Mouse (Mus musculus): ENCODE measurements around the gene 1700025B11Rik. TPM values are rescaled to one million over a fixed set of nuclear protein-coding genes. Genes with fewer than 3 reads are reported as not detected.
"Not testable (repeated sequence)": the region's sequence is repeated elsewhere in the genome, so short reads cannot be mapped to it uniquely, and the experiment has no call there.

Gene 1700025B11Rik
- not detected for total RNA-seq (2021)
- long read RNA-seq, experiment 1 = 0 reads
- long read RNA-seq, experiment 2 = 0 reads

DNA sequence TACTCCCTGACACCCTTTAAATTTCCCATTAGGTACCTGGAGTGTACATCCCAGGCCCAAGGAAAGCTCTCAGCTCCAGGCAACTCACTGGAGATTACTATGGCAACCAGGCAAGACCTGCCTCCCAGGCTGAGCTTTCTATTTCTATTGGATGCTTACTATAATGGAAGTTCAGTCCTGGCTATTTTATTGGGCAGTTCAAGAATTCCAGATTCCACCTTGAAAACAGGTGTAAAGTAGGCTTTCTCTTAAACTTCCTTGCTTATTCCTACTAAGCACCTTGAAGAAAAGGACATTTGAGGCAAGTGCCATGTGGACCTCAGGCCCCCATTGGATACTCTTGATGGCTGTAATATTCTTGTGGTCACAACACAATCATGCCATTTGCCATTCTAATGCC is at the start of gene 1700025B11Rik:
Gene 1700025B11Rik, minus strand, starts transcription at position 101 of the 400 bp plus-strand sequence.
- no peak for DNase-seq
- intact Hi-C loops (cut with DNase I) = no loop called here

DNA sequence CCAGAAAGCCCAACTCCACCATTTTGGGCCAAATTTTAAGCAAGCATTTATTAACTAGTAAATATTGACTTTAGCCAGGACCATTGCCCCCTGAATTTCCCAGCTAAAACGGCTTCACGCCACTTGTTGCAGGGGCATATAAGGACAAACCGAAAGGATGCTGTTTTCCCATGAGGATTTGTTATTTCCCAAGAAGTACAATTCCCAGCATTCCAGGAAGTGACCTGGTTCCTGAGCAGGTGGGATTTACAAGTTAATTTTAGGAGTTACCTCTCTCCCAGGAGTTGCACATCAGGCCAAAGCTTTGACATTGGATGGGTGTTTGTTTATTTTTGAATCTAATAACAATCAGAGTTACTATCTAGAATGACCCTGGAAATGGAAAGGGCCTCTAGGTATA is 44.4 kb upstream of the 1700025B11Rik start:
- intact Hi-C loops (cut with DNase I) = no loop called here
- DNase-seq = no peak

DNA sequence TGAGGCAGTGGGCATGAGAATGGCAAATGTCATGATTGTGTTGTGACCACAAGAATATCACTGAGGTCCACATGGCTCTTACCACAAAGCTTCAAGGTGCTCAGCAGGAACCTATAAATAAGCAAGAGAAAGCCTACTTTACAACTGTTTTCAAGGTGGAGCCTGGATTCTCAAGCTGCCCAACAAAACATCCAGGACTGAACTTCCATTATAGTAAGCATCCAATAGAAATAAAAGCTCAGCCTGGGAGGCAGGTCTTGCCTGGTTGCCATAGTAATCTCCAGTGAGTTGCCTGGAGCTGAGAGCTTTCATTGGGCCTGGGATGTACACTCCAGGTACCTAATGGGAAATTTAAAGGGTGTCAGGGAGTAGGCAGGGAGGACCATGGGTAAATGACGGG is 37.3 kb upstream of the 1700025B11Rik start, which contains the start of gene Gm36245:
Gene Gm36245, plus strand, starts transcription at position 301 of the 400 bp plus-strand sequence.
- intact Hi-C loops (cut with DNase I) = no loop called here

DNA sequence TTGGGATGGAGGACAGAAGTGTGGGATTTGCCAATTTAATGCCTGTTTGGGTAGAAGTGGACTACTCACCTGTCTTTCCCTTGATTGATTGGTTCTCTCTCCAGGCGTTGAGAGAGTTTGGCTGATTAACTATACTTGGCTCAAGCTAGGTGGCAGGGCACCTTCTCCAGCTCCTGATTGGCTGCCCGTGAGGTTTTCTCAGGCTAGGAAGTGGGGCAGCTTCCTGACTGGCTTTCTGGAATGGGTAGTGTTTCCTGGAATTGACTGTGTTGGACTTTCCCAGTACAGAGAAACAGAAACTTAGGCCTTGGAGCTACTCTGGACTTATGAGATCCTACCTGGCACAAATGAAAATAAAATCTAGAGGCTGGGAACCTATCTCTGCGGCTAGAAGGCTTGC is 36.7 kb upstream of the 1700025B11Rik start:
- intact Hi-C loops (cut with DNase I) = no loop called here
- no peak for DNase-seq

More for the DNA sequence above, 37.3 kb upstream of the 1700025B11Rik start, which contains the start of gene Gm36245:
- DNase-seq = no peak

DNA sequence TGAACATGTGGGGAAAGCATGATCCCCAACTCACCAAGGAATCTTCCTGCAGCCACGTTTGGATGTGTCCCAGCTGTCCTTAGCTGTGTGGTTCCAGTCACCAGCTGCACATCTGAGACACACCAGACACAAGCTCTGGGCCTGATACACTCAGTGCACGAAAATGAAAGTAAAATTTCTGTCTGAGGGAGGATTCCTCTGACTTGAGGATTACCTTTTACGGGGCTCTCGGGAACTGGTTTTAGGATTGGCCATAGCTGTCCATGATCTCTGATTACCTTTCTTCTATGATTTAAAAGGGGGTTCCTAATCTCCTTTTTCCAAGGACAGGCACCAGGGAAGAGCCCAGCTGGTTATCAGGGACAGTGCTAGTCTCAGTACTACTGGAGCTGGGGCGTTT is 34.3 kb upstream of the 1700025B11Rik start, which contains the start of gene Apol10b:
Gene Apol10b, minus strand, starts transcription at position 165 of the 400 bp plus-strand sequence.
- DNase-seq = no peak
- intact Hi-C loops (cut with DNase I) = no loop called here

DNA sequence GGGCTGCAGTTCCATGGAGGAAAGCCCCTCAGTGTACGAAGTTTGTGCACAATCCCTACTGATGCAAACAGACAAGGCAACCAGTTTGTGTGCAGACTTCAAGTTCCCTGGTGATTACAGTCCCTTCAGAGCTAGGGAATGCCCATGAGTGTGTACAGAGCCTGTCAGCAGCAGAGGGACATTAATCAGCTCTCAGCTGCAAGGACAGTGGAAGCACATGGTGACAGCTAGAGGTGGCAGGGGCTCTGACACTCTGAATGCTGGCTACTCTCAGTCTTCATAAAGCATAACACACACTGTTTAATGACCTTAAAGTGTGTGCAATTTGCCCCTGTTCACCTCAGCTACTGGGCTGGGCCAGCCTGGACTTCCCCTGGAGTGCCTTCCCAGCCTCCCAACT is 31.9 kb upstream of the 1700025B11Rik start:
- DNase-seq = no peak
- intact Hi-C loops (cut with DNase I) = no loop called here

DNA sequence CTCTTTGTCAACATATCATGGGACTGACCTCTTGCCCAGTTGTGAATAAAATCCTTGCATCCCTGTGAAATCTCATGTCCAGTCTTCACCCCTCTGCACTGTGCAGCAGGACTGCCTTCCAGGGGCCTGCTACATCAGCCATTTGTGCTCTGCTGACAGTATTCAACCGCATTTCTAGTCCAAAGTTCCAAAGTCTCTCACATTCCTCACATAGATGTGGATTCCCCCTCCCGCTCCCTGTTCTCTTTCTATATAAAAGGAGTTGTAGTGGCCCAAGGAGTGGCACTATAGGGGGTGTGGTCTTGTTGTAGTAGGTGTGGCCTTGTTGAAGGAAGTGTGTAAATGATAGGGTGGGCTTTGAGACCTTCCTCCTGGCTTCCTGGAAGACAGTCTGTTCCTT is 29.2 kb upstream of the 1700025B11Rik start:
- intact Hi-C loops (cut with DNase I) = no loop called here
- DNase-seq = no peak

DNA sequence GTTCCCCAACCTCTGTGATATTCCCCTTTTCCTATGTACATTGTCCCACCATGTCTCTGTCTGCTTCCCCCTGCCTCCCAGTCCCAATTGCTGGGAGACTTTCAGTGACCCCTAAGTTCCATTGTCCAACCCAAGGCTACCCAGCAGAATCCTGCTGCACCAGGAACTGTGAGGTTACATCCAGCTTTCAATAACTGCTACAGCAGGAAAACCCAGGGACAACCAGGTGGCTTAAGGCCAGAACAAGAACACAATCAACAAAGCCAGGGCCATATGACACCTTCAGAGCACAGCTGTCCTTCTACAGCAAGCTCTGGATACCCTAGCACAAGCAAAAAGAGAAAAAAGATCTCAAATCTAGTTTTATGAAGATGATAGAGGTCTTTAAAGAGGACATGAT is 27.3 kb upstream of the 1700025B11Rik start:
- intact Hi-C loops (cut with DNase I) = no loop called here
- no peak for DNase-seq

DNA sequence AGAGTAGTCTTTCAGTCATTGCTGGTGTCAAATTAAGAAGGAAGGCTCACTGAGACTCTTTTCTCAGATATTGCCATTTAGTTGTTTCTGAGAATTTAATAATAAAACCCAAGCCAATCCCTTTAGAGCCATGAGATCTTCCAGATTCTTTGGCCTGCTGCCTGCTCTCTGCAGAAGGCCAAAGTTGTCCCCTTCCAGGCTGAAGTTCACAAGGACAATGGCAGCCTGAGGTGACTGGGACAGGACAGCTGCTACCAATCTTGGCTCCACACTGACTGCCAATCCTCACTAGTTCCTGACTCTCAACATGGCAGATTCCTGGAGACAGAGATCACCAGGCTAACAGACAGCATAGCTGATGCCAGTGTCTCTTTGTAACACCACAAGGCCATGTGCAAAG is 25.3 kb upstream of the 1700025B11Rik start:
- DNase-seq = no peak
- intact Hi-C loops (cut with DNase I) = no loop called here

DNA sequence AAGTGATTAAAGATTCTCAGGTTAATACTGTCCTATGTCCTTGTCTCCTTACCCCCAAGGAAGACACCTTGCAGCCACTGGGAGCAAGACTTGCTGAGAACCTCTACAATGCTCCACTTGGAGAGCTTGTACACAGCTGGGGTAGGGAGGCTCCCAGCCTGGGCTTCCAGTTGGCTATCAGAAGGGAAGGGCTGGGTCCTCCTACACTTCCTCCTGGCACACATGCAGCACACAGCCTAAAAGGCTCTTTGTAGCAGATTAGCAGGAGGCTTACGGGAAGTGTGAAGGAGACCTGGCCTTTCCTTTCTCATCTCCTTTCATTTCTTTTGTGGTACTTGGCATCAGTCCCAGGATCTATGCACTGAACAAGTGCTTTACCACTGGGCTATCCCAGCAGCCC is 20.0 kb upstream of the 1700025B11Rik start:
- DNase-seq = peak in 1 of 2 experiments; percentile 32
- intact Hi-C loops (cut with DNase I) = no loop called here

DNA sequence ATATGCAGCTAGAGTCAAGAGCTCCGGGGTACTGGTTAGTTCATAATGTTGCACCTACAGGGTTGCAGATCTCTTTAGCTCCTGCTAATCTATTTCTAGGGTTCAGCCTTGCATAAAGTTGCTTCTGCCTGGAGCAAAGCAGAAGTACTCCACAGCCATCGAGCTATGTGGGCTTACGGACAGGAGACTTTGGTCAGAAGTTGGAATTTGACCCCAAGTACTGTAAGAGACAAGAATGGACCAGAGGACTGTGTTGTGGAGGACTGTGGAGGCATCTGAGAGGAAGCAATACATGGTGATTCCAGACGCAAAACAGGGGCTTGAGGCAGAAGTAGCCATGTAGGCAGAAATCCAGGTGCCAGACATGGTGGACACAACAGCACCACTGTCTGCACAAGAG is 17.6 kb upstream of the 1700025B11Rik start:
- intact Hi-C loops (cut with DNase I) = no loop called here
- no peak for DNase-seq

DNA sequence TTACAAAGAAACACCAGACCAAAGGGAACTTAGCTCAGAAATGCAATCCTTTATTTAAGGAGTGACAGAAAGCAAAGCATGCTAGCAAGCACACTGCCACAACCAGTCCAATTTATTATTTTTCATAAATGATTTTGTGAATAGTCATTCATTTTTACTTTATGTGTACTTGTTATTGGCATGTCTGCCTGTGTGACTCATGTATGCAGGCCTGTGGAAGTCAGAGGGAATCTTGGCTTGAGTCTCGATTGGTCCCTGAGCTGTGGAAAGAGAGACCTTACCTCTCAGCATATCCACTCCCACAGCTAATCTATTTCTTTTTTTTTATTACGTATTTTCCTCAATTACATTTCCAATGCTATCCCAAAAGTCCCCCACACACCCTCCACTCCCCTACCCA is 17.1 kb upstream of the 1700025B11Rik start:
- intact Hi-C loops (cut with DNase I) = no loop called here

DNA sequence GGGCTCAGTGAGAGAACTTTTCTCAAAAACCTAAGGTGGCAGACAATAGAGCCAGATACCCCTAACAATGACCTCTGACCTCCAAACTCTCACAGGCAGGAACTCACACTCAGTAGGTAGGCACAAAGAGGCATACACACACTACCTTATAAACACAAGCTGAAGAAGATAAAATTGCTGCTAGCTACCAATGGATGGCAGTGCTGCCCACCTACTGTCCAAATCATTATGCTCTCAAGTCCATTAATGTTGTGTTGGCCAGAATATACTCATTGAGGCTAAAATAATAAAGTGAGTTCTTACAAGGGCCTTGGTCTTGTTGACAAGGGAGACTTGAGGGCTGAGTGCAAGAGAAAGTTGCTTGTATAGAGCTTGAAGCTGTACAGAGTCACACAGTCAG is 1.5 kb upstream of the 1700025B11Rik start:
- no peak for DNase-seq
- intact Hi-C loops (cut with DNase I) = no loop called here

More for the DNA sequence above, 17.1 kb upstream of the 1700025B11Rik start:
- no peak for DNase-seq

DNA sequence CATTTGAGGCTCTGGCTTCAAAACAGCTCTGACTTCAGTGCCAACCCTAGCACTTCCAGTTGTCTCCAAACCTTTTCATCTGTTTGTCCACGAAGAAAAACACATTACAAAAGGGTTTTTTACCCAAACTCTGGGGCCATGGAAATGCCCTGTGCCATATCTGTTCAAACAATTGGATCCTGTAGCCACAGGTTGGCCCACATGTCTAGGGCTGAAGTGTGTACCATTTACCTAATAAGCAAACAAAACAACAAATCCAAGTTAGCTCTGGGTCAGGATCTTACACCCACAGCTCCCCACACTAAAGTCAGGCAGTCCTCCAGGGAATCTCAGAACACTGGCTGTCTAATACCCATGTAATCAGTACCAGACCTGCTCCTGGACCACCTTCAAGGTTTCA is 22.5 kb downstream of the 1700025B11Rik start:
- intact Hi-C loops (cut with DNase I) = loop anchor here (10.0 kb wide), 1 partner anchor 76 kb away; no protein-coding TSS in a partner anchor

DNA sequence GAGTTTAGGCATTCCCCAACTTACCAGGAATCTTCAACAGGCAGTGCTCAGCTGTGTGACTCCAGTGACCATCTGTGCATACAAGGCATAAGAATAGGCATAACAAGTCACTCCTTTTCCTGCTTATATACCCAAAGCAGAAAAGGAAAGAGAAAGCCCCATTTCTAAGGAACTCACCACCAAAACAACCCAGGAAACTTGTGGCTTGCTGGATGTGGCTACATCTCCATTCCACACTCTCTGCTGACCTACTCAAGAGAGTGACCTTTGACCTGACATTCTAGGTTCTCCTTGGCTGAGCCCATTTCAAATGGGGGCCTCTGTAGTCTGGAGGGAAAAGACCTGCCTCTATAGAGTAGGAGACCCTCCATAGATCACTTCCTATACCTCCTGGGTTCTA is 28.5 kb downstream of the 1700025B11Rik start, which contains the start of gene Apol7c:
Gene Apol7c, minus strand, starts transcription at position 101 of the 400 bp plus-strand sequence.
- DNase-seq = no peak
- intact Hi-C loops (cut with DNase I) = loop anchor here (10.0 kb wide), 1 partner anchor 82 kb away; no protein-coding TSS in a partner anchor

More for the DNA sequence above, 22.5 kb downstream of the 1700025B11Rik start:
- not testable (repeated sequence) for DNase-seq

DNA sequence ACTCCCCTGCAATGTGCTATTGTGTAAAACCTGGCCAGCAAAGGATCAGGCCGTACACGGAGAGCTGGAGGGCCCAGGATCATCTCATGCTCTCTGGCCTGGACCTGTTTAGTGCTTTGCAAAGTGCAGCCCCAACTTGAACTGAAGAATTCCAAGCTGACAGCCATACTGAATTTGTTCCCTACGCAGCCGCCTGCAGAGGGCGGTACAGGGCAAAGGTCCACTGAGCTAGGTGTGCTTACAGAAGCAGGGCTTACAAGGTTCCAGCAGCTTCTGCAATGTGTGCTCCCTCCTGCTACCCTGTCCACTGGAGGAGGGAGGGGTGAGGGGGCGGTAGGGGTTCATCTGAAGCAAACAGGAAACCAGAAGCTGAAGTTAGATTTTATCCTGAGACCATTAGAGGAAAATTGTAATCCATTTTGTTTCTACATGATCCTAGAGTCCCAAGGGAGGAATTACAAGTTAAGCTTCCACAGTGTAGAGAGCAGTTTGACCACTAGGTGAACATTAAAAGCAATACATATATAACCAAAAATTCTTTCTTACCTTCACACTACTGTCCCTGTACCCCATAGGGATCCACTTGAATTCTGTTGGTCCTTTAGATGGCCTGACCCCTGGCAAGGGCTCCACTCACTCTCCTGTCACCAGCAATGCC is 38.4 kb downstream of the 1700025B11Rik start:
- intact Hi-C loops (cut with DNase I) = loop anchor here (2.0 kb wide), 1 partner anchor 107 kb away; no protein-coding TSS in a partner anchor
- DNase-seq = peak; percentile 58 to 61

DNA sequence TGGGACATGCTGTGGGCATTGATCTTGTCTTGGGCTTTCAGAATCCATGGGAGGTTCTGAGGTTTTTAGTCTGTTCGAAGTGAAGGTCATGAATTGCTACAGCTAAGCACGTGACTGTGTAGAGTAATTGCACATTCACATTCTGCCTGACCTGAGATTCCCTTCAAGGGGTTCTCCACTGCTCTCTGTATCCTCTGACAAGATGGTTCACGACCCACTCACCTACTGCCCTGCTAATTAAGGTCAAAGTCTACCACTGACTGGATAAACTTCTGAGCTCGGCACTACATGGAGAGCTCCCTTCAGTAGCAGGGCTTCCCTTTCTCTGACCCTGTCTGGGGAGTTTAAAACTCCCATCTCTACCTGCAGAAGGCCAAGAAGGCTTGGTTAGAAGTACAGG is 41.1 kb downstream of the 1700025B11Rik start:
- intact Hi-C loops (cut with DNase I); DNase-seq: not testable (repeated sequence)

Other genes starting within 250 kb of the 1700025B11Rik start
- under 1 TPM; 0.26 to 0.59 TPM for gene Apol7a, start 162.8 kb downstream of the 1700025B11Rik start, total RNA-seq (2021)
- under 1 TPM in 1 of 2 experiments, not detected in 1; 0.22 TPM for gene Apol9a, start 150.8 kb downstream of the 1700025B11Rik start, total RNA-seq (2021)
- 1 to 10 TPM; 1.2 to 4.7 TPM for gene Apol7b, start 114.4 kb downstream of the 1700025B11Rik start, total RNA-seq (2021)
- not detected for gene Apol10a, start 84.8 kb downstream of the 1700025B11Rik start, total RNA-seq (2021)
- gene Apol11a, start 53.6 kb downstream of the 1700025B11Rik start, total RNA-seq (2021) = not detected
- not detected for gene Apol7c, start 28.6 kb downstream of the 1700025B11Rik start, total RNA-seq (2021)
- gene Apol10b, start 34.2 kb upstream of the 1700025B11Rik start, total RNA-seq (2021) = under 1 TPM; 0.17 to 0.61 TPM
- not detected for gene Gm36245, start 37.4 kb upstream of the 1700025B11Rik start, total RNA-seq (2021)
- not detected for gene Apol11b, start 81.4 kb upstream of the 1700025B11Rik start, total RNA-seq (2021)
- under 1 TPM in 1 of 2 experiments, not detected in 1; 0.96 TPM for gene Apol7e, start 137.0 kb upstream of the 1700025B11Rik start, total RNA-seq (2021)
- gene Apol9b, start 167.1 kb upstream of the 1700025B11Rik start, total RNA-seq (2021) = not detected
- gene Apol8, start 195.1 kb upstream of the 1700025B11Rik start, total RNA-seq (2021) = under 1 TPM in 1 of 2 experiments, not detected in 1; 0.47 TPM